Mouse (Mus musculus) forebrain, embryonic 10.5 days (tissue): ENCODE data around the gene Gpld1. TPM values are rescaled to one million over a fixed set of nuclear protein-coding genes. Genes with fewer than 3 reads are reported as not detected.
A peak's percentile ranks its signal among the peaks of the same experiment; 100 is the strongest.

Experiments used
- DNase-seq: peaks from one replicate; pipeline ENCODE4 v3.0.0-alpha.2; 2017; ENCODE audit warnings: low spot score; ENCODE audit errors: extremely low spot score
- H3K27ac ChIP-seq: fragments of 300-500 bp; sonication (generic); 2 replicates; pipeline ENCODE4 v1.5.1; 2016; ENCODE audit warnings: mild to moderate bottlenecking
- H3K27me3 ChIP-seq: fragments of 300-500 bp; sonication (generic); 2 replicates; pipeline ENCODE4 v1.6.1; 2016; ENCODE audit warnings: mild to moderate bottlenecking; ENCODE audit not compliant: poor library complexity, severe bottlenecking
- H3K36me3 ChIP-seq: fragments of 300-500 bp; sonication (generic); replicated peaks from 2 replicates; pipeline ENCODE4 v1.6.1; 2016; ENCODE audit warnings: mild to moderate bottlenecking, moderate library complexity
- H3K4me1 ChIP-seq: fragments of 300-500 bp; sonication (generic); 2 replicates; pipeline ENCODE4 v1.6.1; 2016
- H3K4me3 ChIP-seq: fragments of 300-500 bp; sonication (generic); 2 replicates; pipeline ENCODE4 v1.5.1; 2016; ENCODE audit warnings: mild to moderate bottlenecking, moderate library complexity
- H3K9me3 ChIP-seq: fragments of 300-500 bp; sonication (generic); 2 replicates; pipeline ENCODE4 v1.6.1; 2016; ENCODE audit warnings: mild to moderate bottlenecking, moderate library complexity
- WGBS: fragments of 180-500 bp; shearing (Covaris S2); methylation state at CpG from one replicate; pipeline ENCODE4 v1.1.7; 2016; 5-methylcytosine and 5-hydroxymethylcytosine counted together
- polyA plus RNA-seq: library from polyadenylated mRNA; unstranded; fragments of >200 nt; fragmentation: Nextera tagmentation; extraction: Ambion mirVana; gene quantifications from 2 replicates; pipeline ENCODE4 v1.2.1, GENCODE M21; 2016

The Gpld1 gene
- polyA plus RNA-seq = 0.25 and 0.40 TPM in 2 replicates

- H3K27ac ChIP-seq = no peak within 1 kb of the TSS
- no peaks in the 10 kb centered on the region for H3K36me3 ChIP-seq
- H3K9me3 ChIP-seq = no peaks in the 10 kb centered on the region
- no peak for DNase-seq
- no peak within 1 kb of the TSS for H3K4me3 ChIP-seq
- H3K27me3 ChIP-seq = peaks cover 10% of the 10 kb centered on the region
- 57% methylated on average over 17 of the region's 17 CpGs for WGBS
- H3K4me1 ChIP-seq = peaks cover 17% of the 10 kb centered on the region
These were observed at the start of gene Gpld1 for GRCm38 (mm10) chr13:24942512-24943282. Gene Gpld1 (plus strand): TSS chr13:24943152.

DNA sequence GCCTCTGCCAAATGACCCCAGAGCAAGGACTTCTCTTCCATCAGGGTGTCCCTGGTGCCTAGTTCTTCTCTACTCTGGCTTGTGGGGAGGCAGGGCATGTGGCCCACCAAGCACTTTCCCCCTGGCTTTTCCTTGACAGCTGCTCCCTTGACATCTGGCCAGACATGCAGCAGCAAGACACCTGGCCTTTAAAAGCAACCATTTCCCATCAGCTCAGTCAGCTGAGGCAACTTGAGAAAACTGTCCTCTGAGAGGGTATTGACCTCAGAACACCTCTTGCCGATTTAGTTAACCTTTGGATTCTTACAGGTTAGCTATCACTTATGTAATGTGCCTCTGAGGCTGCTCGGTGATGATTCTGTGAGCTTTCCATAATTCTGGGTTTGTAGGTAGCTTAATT, 49.1 kb upstream of the Gpld1 start:
- DNase-seq = no peak
- 83% methylated on average over 2 of the region's 2 CpGs for WGBS
- H3K27me3 ChIP-seq = no peaks in the 10 kb centered on the region
- no peak overlapping the region for H3K27ac ChIP-seq
- H3K36me3 ChIP-seq = no peaks in the 10 kb centered on the region
- H3K4me3 ChIP-seq = no peak overlapping the region
- H3K4me1 ChIP-seq = no peaks in the 10 kb centered on the region
- H3K9me3 ChIP-seq = no peaks in the 10 kb centered on the region

DNA sequence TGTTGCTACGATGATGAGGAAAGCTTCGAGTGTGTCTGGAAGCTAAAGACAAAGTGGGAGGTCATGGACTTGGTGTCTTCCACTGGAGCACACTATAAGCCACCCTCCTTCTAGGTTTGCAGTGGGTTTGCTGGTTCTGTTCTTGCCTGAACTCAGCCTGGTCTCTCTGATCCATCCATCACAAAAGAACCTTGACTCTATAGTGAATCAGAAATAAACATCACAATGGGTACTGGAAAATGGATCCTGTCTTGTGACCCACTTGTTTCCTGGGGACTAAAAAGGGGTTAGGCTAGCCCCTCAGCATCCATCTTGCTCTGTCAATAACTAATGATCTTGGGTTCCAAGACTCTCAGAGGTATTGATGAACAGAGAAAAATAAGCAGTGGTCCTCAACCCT, 41.0 kb upstream of the Gpld1 start:
- Histone ChIP-seq H3K36me3 (no peaks in the 10 kb centered on the region), H3K4me3 (no peak overlapping the region), H3K9me3 (no peaks in the 10 kb centered on the region), H3K27ac (no peak overlapping the region), H3K27me3 (no peaks in the 10 kb centered on the region), H3K4me1 (peaks cover 11% of the 10 kb centered on the region; the same call in 1 of the 2 replicates)
- WGBS = 86% methylated on average over 2 of the region's 2 CpGs
- no peak for DNase-seq

DNA sequence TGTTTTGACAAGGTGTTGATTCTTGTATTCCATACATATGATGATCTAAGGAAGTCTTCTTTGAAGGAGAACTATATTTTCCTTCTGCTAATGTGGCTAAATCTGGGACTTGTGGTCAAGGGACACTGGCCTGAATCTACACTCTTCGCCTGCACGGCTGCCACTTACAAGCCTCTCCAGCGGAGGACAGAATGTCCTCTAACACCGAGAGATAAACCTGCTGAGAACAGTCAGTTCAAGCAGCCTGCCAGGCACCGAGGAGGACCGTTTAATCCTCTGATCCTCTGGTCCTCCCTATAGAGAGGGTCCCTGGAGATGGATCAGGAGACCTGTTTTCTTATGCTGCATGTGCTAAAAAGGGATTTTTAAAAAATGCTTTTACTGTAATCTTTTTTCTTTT, 39.5 kb upstream of the Gpld1 start:
- Histone ChIP-seq H3K4me3 (no peak overlapping the region), H3K36me3 (no peaks in the 10 kb centered on the region), H3K27ac (no peak overlapping the region), H3K27me3 (no peaks in the 10 kb centered on the region), H3K4me1 (peaks cover 11% of the 10 kb centered on the region; the same call in 1 of the 2 replicates), H3K9me3 (no peaks in the 10 kb centered on the region)
- 82% methylated on average over 6 of the region's 6 CpGs for WGBS
- no peak for DNase-seq

GRCm38 (mm10) chr13:24905422-24905821, 37.5 kb upstream of the Gpld1 start:
- no peaks in the 10 kb centered on the region for H3K27me3 ChIP-seq
- no peaks in the 10 kb centered on the region for H3K9me3 ChIP-seq
- DNase-seq = no peak
- H3K27ac ChIP-seq = no peak overlapping the region
- H3K36me3 ChIP-seq = 0 out of 2 replicates have a peak, but pooled peaks cover 5% of the 10 kb centered on the region
- no peak overlapping the region for H3K4me3 ChIP-seq
- WGBS = 89% methylated on average over 12 of the region's 12 CpGs
- peaks cover 11% of the 10 kb centered on the region; the same call in 1 of the 2 replicates for H3K4me1 ChIP-seq

GRCm38 (mm10) chr13:24906831-24907570, 36.0 kb upstream of the Gpld1 start:
- H3K4me1 ChIP-seq = peaks cover 11% of the 10 kb centered on the region; the same call in 1 of the 2 replicates
- no peaks in the 10 kb centered on the region for H3K9me3 ChIP-seq
- no peak overlapping the region for H3K27ac ChIP-seq
- no peak for DNase-seq
- whole genome bisulfite sequencing = 84% methylated on average over 11 of the region's 11 CpGs
- H3K36me3 ChIP-seq = peaks cover 17% of the 10 kb centered on the region
- H3K4me3 ChIP-seq = no peak overlapping the region
- no peaks in the 10 kb centered on the region for H3K27me3 ChIP-seq

GRCm38 (mm10) chr13:24909112-24909511, 33.8 kb upstream of the Gpld1 start:
- Histone ChIP-seq H3K27me3 (no peaks in the 10 kb centered on the region), H3K36me3 (peaks cover 34% of the 10 kb centered on the region), H3K4me1 (peaks cover 11% of the 10 kb centered on the region; the same call in 1 of the 2 replicates), H3K4me3 (no peak overlapping the region), H3K9me3 (no peaks in the 10 kb centered on the region), H3K27ac (no peak overlapping the region)
- 96% methylated on average over 1 of the region's 1 CpGs for WGBS
- no peak for DNase-seq

DNA sequence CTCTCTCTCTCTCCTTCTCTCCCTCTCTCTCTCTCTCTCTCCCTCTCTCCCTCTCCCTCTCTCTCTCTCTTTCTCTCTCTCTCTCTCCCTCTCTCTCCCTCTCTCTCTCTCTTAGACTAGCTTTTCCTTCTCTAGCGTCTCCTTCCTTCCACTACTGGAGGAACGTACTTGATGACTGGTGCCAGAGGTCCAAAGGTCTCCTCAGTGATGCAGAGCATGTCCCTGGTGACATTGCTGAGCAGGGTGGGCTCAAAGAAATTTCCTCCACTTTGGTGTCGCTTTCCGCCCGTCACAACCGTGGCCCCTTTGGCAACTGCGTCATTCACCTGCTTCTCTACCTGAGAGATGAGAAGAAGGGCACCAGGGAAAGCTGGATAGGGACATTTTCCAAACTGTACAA, 29.4 kb upstream of the Gpld1 start:
- 97% methylated on average over 7 of the region's 7 CpGs for WGBS
- peaks cover 60% of the 10 kb centered on the region for H3K36me3 ChIP-seq
- DNase-seq = no peak
- no peak overlapping the region for H3K27ac ChIP-seq
- no peak overlapping the region for H3K4me3 ChIP-seq
- no peaks in the 10 kb centered on the region for H3K4me1 ChIP-seq
- no peaks in the 10 kb centered on the region for H3K9me3 ChIP-seq
- no peaks in the 10 kb centered on the region for H3K27me3 ChIP-seq

GRCm38 (mm10) chr13:24914915-24915314, 28.0 kb upstream of the Gpld1 start:
- H3K27me3 ChIP-seq = no peaks in the 10 kb centered on the region
- WGBS = 90% methylated on average over 4 of the region's 4 CpGs
- H3K36me3 ChIP-seq = peaks cover 62% of the 10 kb centered on the region
- H3K27ac ChIP-seq = no peak overlapping the region
- no peak overlapping the region for H3K4me3 ChIP-seq
- no peaks in the 10 kb centered on the region for H3K9me3 ChIP-seq
- H3K4me1 ChIP-seq = no peaks in the 10 kb centered on the region
- DNase-seq = no peak

GRCm38 (mm10) chr13:24915831-24916230, 27.1 kb upstream of the Gpld1 start:
- no peaks in the 10 kb centered on the region for H3K4me1 ChIP-seq
- H3K27me3 ChIP-seq = no peaks in the 10 kb centered on the region
- H3K4me3 ChIP-seq = no peak overlapping the region
- 73% methylated on average over 13 of the region's 13 CpGs for WGBS
- H3K36me3 ChIP-seq = peaks cover 61% of the 10 kb centered on the region
- H3K27ac ChIP-seq = no peak overlapping the region
- DNase-seq = no peak
- no peaks in the 10 kb centered on the region for H3K9me3 ChIP-seq

GRCm38 (mm10) chr13:24920333-24920977, 22.5 kb upstream of the Gpld1 start:
- Histone ChIP-seq H3K9me3 (no peaks in the 10 kb centered on the region), H3K36me3 (peaks cover 51% of the 10 kb centered on the region), H3K27me3 (no peaks in the 10 kb centered on the region), H3K27ac (no peak overlapping the region), H3K4me1 (no peaks in the 10 kb centered on the region), H3K4me3 (no peak overlapping the region)
- WGBS = 28% methylated on average over 5 of the region's 5 CpGs
- peak; percentile 38 for DNase-seq

DNA sequence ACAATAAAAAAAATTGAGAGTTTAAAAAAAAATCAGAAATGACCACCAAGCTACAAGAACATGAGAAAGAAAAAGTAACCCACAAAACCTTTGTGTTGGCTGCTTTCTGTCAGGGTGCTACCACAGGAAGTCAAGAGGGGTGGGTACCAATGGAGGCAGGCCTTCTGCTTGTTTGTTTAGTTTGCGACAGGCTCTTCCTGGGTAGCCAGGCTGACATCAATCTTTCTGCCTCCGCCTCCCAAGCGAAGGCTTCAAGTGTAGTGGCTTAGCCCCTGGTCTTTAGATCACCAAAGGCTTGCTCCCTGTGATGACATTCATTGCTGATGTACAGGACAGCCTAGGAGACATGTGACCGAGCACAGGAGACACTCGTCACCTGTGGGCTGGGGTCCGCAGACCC, 21.7 kb upstream of the Gpld1 start:
- DNase-seq = no peak
- Histone ChIP-seq H3K4me3 (no peak overlapping the region), H3K9me3 (no peaks in the 10 kb centered on the region), H3K36me3 (peaks cover 56% of the 10 kb centered on the region), H3K27ac (no peak overlapping the region), H3K27me3 (no peaks in the 10 kb centered on the region), H3K4me1 (no peaks in the 10 kb centered on the region)
- 90% methylated on average over 6 of the region's 6 CpGs for WGBS

GRCm38 (mm10) chr13:24923991-24924390, 19.0 kb upstream of the Gpld1 start:
- H3K4me3 ChIP-seq = no peak overlapping the region
- DNase-seq = no peak
- WGBS = 92% methylated on average over 5 of the region's 5 CpGs

More at GRCm38 (mm10) chr13:24923991-24924390, 19.0 kb upstream of the Gpld1 start:
- no peaks in the 10 kb centered on the region for H3K27me3 ChIP-seq
- no peaks in the 10 kb centered on the region for H3K9me3 ChIP-seq
- no peak overlapping the region for H3K27ac ChIP-seq
- H3K4me1 ChIP-seq = no peaks in the 10 kb centered on the region
- peaks cover 41% of the 10 kb centered on the region for H3K36me3 ChIP-seq
